Mouse (Mus musculus) left cerebral cortex, postnatal 4 days (tissue): ENCODE measurements at regions not wholly inside any gene's neighbourhood (a gene's known extent, or its start where the extent isn't known, plus 50 kb on each side); places are given as distances from the start of the nearest gene placed in this dataset.
"Not testable (repeated sequence)": the region's sequence is repeated elsewhere in the genome, so short reads cannot be mapped to it uniquely, and the experiment has no call there.

Source experiments
- DNase-seq: peaks from one replicate; pipeline ENCODE4 v3.0.0-alpha.2; 2022
- intact Hi-C: fragments of 180-260 bp; cut with DNase I; formaldehyde crosslinking; loops from one replicate; pipeline ENCODE4 v1.15.1; 2025

DNA sequence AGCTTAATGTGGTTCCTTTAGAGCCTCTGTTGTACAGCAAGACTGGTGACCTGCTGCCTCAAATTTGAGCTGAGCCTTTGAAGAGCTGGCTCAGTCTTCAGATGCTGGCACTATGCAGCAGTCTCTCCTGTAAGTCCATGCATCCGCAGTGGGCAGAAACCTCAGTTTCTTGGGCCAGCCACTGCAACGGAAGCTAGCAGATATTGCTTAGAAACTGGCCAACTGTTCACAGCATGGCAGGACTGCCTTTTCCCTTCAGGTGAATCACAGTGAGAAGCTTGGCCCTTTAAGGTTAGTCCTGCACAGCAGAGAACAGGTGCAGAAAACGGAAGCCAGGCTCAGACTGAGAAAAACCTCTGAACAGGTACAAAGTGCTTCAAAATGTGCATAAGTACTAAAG lies 1976.8 kb upstream of the G6pd2 start:
- no peak for DNase-seq
- intact Hi-C loops: no loop called here

DNA sequence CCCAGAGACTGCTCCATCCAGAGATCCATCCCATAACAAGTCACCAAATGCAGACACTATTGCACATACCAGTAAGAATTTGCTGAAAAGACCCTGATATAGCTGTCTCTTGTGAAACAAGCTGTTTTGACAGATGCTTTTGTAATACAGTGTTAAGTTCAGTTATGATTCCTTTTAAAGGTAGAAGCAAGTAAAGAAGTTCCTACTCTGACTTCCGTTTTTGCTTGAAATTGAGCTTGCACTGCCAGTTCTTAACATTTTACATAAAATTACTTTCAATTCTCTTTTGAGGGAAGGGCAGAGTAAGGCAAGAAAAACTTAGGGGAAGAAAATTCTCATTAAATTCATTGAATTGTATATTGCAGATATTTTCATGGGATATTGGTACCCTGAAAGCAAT lies 1962.9 kb upstream of the G6pd2 start:
- DNase-seq: no peak
- intact Hi-C loops: no loop called here

- DNase-seq: no peak
- intact Hi-C loops: no loop called here
Observed at GRCm38 (mm10) chr5:59847643-59848042, 1961.0 kb upstream of the G6pd2 start.

DNA sequence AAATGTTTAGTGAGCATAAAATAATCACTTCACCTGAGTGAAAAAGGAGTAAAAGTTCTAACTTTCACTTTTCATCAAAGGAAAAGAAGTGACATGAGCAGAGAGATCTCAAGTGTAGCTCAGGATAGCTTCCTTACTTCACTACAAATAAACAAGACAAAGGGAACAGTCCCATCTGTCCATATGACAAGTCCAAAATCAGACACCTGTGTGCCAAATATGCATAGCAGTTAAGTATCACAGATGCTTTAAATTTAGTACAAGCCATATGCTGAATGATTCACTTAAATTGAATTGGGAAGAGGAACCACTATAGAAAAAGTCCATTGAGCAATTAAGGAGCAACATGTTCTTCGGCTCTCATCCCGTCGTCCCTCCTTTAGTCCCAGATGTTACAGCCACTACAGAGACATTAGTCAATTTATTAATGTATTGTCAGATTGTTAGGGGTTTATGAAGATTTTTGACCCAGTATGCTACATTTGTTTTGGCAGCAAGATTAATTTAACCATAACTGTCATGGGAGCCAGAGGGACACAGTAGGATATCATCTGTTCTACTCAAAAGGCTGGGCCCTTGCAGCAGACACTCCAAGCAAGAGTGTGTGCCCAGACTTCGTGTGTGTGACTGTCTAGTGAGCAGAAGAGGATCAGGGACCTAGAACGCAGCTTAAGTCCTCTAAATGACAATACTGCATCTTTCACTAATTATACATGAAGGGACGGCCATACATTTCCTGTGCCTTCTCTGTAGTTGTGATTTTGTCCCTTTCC lies 1914.5 kb upstream of the G6pd2 start:
- DNase-seq: no peak
- intact Hi-C loops: no loop called here

DNA sequence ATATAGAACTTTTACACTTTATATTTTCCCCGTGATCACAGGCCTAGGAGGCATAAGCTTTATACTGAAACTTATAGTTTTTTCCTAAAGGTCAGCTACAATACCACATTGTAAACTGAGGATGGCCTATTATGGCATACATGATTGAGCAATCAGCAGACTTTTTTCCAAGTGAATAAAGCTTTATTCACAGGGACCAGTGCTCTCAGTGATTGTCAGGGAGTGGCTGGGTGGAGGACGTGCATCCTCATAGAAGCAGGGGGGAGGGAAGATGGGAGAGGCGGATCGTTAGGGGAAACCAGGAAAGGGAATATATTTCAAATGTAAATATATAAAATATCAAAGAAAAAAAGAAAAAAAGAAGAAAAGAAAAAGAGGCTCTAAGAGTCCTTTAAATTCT lies 1886.7 kb upstream of the G6pd2 start:
- DNase-seq: no peak
- intact Hi-C loops: no loop called here

GRCm38 (mm10) chr5:59940861-59941260 lies 1867.8 kb upstream of the G6pd2 start:
- intact Hi-C loops: no loop called here
- DNase-seq: no peak

- no peak for DNase-seq
- intact Hi-C loops: no loop called here
Observed at GRCm38 (mm10) chr5:59945761-59946160, 1862.9 kb upstream of the G6pd2 start.

DNA sequence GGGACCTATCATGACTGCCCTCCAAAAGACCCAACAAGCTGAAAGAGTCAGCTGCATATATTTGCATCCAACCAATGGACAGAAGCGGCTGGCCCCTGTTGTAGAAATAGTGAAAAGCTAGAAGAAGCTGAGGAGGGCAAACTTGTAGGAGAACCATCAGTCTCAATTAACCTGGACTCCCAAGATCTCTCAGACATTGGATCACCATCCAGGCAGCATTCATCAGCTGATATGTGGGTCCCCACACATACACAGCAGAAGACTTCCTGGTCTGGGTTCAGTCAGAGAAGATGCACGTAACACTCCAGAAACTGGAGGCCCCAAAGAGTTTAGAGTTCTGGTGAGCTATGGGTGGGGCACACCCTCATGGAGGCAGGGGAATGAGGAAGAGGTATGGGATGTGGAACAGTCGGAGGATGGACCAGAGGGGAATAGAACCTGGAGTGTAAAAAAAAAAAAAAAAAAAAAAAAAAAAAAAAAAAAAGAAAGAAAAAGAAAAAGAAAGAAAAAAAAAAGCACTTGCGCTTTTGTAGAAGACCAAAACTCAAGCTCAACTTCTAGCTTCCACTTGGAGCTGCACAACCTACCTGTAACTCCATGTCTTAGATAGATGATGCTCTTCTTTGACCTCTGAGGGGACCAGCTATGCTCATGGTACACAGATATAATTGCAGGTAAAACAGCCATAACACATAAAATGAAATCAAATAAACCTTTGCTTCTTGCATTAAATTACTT lies 1860.6 kb upstream of the G6pd2 start:
- intact Hi-C loops: no loop called here
- no peak for DNase-seq

DNA sequence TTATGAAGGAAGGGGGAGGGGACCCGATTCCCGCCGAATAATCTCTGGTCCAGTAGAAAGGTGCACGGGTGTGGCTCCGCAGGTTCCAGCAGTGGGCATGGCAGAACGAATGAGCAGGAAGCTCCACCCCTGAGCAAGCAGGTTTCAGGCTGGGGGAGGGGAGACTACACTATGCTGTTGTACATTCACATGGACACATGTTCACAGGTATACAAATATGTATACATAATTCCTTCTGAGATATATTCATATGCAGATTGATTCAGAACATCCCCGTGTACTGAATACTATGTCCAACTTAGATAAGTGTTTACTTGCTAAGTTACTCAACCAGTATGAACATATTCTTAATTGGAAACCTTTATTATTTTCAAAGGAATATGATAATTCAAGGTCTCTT lies 1852.4 kb upstream of the G6pd2 start:
- intact Hi-C loops, DNase-seq: not testable (repeated sequence)

GRCm38 (mm10) chr5:59996698-59997097 lies 1811.9 kb upstream of the G6pd2 start:
- intact Hi-C loops: no loop called here
- DNase-seq: peak; percentile 23

- DNase-seq, intact Hi-C loops: not testable (repeated sequence)
Observed at GRCm38 (mm10) chr5:60042603-60043175, 1765.9 kb upstream of the G6pd2 start.

DNA sequence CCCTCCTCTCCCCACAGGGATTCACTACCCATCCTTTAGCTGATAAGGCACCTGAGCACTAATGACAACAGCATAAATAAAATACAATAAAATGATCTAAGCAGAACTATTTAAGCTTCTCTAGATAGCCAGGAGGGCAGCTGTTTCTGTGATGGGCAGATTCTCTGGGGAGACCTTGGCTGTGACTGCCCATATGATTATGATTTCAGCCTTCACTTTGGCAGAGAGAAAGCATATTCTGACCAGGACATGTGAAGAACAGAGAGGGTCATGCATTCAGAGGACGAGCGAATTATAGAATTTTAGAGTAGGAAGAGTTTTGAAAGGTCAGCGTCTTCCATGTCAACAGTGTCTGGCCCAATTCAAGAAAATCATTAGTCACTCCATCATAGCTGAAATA lies 1759.6 kb upstream of the G6pd2 start:
- DNase-seq: peak; percentile 8
- intact Hi-C loops: no loop called here

DNA sequence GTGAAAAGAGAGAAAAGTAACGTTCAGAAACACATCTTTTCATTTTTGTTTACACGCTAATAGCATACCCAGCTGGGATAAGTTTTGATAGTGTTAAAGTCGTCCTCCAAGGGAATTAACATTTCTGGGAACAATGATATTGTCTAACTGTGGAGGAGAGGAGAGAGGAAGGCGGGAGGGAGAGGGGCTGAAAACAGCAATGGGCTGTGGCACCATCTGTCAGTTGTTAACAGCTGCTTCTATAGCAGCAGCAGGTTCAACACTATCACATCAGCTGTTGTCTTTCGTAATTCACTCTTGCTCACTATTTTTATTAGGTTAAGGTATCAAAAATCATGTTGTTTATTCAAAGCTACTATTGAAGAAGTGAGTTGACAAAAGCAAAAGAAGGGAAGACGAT lies 1747.4 kb upstream of the G6pd2 start:
- intact Hi-C loops: no loop called here
- no peak for DNase-seq
